Comparison of ENCODE assay signal across 8 mouse cellular contexts in the genomic region with DNA sequence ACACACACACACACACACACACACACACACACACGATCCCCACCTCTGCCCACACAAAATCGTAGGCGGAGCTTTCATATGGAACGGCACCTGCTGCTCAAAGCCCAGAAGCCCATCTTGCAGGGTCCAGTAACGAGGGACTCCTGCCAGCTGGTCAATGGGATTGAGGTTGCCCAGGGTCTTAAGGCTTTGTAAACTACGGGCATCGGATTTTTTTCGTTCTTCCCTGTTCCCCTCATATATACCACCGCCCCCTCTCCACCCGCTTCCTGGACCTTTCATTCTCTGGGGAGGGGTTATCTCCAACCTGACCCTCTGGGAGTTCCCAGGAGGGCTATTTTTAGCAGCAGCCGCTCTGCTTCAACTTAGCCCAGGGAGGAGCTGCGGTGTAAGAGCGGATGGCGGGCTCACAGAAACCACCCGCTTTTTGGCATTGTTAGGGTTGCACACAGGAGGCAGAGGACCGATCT. TPM values are rescaled to one million over a fixed set of nuclear protein-coding genes. Genes with fewer than 3 reads are reported as not detected.
DNase-seq lines count a peak whose midpoint lies in the region; ATAC-seq and TF ChIP-seq lines count a peak whose summit lies in the region.

No protein-coding gene starts in this region.

- WGBS in hindbrain, embryonic 13.5 days = under 1% methylated on average over 16 of the region's 16 CpGs
- 0% methylated on average over 16 of the region's 16 CpGs for WGBS in lung, postnatal 0 days
- under 1% methylated on average over 16 of the region's 16 CpGs for WGBS in stomach, embryonic 14.5 days

- ATAC-seq in cerebellum, adult (ENCODE audit: insufficient number of reproducible peaks, low FRiP score, low TSS enrichment) = no peak
- no peak; the same call in 1 of the 2 replicates for ATAC-seq in hindbrain, embryonic 13.5 days (ENCODE audit: low FRiP score)
- no peak; the same call in 1 of the 2 replicates for ATAC-seq in lung, postnatal 0 days
- ATAC-seq in stomach, embryonic 14.5 days (ENCODE audit: insufficient number of reproducible peaks, insufficient read depth, low FRiP score, low read depth) = peak; percentile 78

- H3K27ac ChIP-seq in hindbrain, embryonic 13.5 days = peak overlapping the region; percentile 89
- peak overlapping the region; percentile 78 for H3K27ac ChIP-seq in lung, postnatal 0 days (ENCODE audit: low read length)
- peak overlapping the region; percentile 81 for H3K27ac ChIP-seq in stomach, embryonic 14.5 days (ENCODE audit: low read length)

- H3K9me3 ChIP-seq in hindbrain, embryonic 13.5 days = no peaks in the 10 kb centered on the region
- H3K9me3 ChIP-seq in lung, postnatal 0 days (ENCODE audit: low read length) = no peaks in the 10 kb centered on the region
- no peaks in the 10 kb centered on the region for H3K9me3 ChIP-seq in stomach, embryonic 14.5 days (ENCODE audit: control insufficient read depth, low read depth, low read length)

- peaks cover 29% of the 10 kb centered on the region for H3K4me1 ChIP-seq in hindbrain, embryonic 13.5 days (replicated peaks)
- no peaks in the 10 kb centered on the region for H3K4me1 ChIP-seq in lung, postnatal 0 days (ENCODE audit: insufficient read depth, low read depth, low read length)
- H3K4me1 ChIP-seq in stomach, embryonic 14.5 days (ENCODE audit: control insufficient read depth, insufficient read depth, low read length) = peaks cover 14% of the 10 kb centered on the region; the same call in 1 of the 2 replicates

- peak overlapping the region; percentile 75 for H3K4me3 ChIP-seq in hindbrain, embryonic 13.5 days
- H3K4me3 ChIP-seq in lung, postnatal 0 days (ENCODE audit: low read depth, low read length) = peak overlapping the region; percentile 78
- peak overlapping the region; percentile 72 for H3K4me3 ChIP-seq in stomach, embryonic 14.5 days (ENCODE audit: low read depth, low read length)

- no peaks in the 10 kb centered on the region for H3K27me3 ChIP-seq in hindbrain, embryonic 13.5 days
- no peaks in the 10 kb centered on the region for H3K27me3 ChIP-seq in lung, postnatal 0 days (replicated peaks; ENCODE audit: insufficient read depth, low read length)
- H3K27me3 ChIP-seq in stomach, embryonic 14.5 days (ENCODE audit: control insufficient read depth, insufficient read depth, low read length) = no peaks in the 10 kb centered on the region

- peak overlapping the region; percentile 87 for H3K9ac ChIP-seq in hindbrain, embryonic 13.5 days
- peak overlapping the region; percentile 39; the same call in 1 of the 2 replicates for H3K9ac ChIP-seq in lung, postnatal 0 days (replicated peaks; ENCODE audit: low read depth)
- peak overlapping the region; percentile 67; the same call in 1 of the 2 replicates for H3K9ac ChIP-seq in stomach, embryonic 14.5 days (replicated peaks; ENCODE audit: low read depth, low read length)

- H3K36me3 ChIP-seq in hindbrain, embryonic 13.5 days = no peaks in the 10 kb centered on the region
- no peaks in the 10 kb centered on the region for H3K36me3 ChIP-seq in lung, postnatal 0 days (ENCODE audit: insufficient read depth, low read length)
- H3K36me3 ChIP-seq in stomach, embryonic 14.5 days (ENCODE audit: control insufficient read depth, insufficient read depth, low read length) = no peaks in the 10 kb centered on the region

- TF ChIP-seq CTCF in lung, postnatal 0 days (IDR thresholded peaks at IDR 0.05) = no peak

- DNase-seq in cerebellum, postnatal 10 days = peak; percentile 54 to 57
- DNase-seq in right cerebral cortex, adult 18-20 months = peak; percentile 24
- DNase-seq in right cerebral cortex, postnatal 25 days = no peak
- DNase-seq in lung, postnatal 0 days (ENCODE audit: low spot score) = peak; percentile 64
- no peak for DNase-seq in adrenal gland, adult (ENCODE audit: inconsistent age in 2 of 2, low spot score in 1 of 2)

- peak overlapping the region; percentile 93 for H3K4me2 ChIP-seq in hindbrain, embryonic 13.5 days
- peak overlapping the region; percentile 91 for H3K4me2 ChIP-seq in lung, postnatal 0 days (replicated peaks; ENCODE audit: low read depth, low read length)
- H3K4me2 ChIP-seq in stomach, embryonic 14.5 days (replicated peaks; ENCODE audit: low read depth, low read length) = peak overlapping the region; percentile 94

- 0 out of 2 replicates have a peak, but pooled peaks have one; percentile 5 for TF ChIP-seq EP300 in lung, postnatal 0 days (IDR thresholded peaks at IDR 0.05)

RNA-seq across cellular contexts. Expression of a gene that starts 0.5 kb away (rescaled TPM):
- polyA plus RNA-seq in hindbrain, embryonic 13.5 days (2015; fragmentation: Nextera tagmentation; extraction: Ambion mirVana) = 11.8 and 14.0 TPM in 2 replicates
- 23.0 and 35.0 TPM in 2 replicates for polyA plus RNA-seq in lung, postnatal 0 days (2015; fragmentation: Nextera tagmentation; extraction: Ambion mirVana)
- 21.4 and 23.8 TPM in 2 replicates for polyA plus RNA-seq in stomach, embryonic 14.5 days (2014; fragmentation: Nextera tagmentation; extraction: Ambion mirVana)

Comparison
In these comparisons a context has a peak if more than half of its experiments do, and no peak if none do; other contexts are left out.
1. DNase-seq: peak in cerebellum, postnatal 10 days (2 of 2), right cerebral cortex, adult 18-20 months (single experiment) and lung, postnatal 0 days (single experiment); none in right cerebral cortex, postnatal 25 days (single experiment) and adrenal gland, adult (0 of 2).
2. Peak in every context shown above with its lines, with median percentiles within 50 percentile points of each other: H3K27ac ChIP-seq, H3K4me2 ChIP-seq, H3K4me3 ChIP-seq and H3K9ac ChIP-seq.